Mouse (Mus musculus) thymus, adult 2 months (tissue): Measurements from ENCODE around the gene Dab1.

ENCODE experiments used
- CTCF ChIP-seq: fragments of 200-500 bp; IDR thresholded peaks from 2 replicates; pipeline ENCODE4 v1.5.1; 2012; ENCODE audit warnings: mild to moderate bottlenecking, control low read depth, low read length, moderate library complexity, borderline replicate concordance; ENCODE audit not compliant: control insufficient read depth, poor library complexity, insufficient read depth; ENCODE audit errors: extremely low read depth
- POLR2A ChIP-seq: fragments of 200-500 bp; IDR thresholded peaks from 2 replicates; pipeline ENCODE4 v1.6.1; 2012; ENCODE audit warnings: mild to moderate bottlenecking, low read length, control low read depth, moderate library complexity; ENCODE audit not compliant: control insufficient read depth, poor library complexity, insufficient read depth; ENCODE audit errors: extremely low read depth

GRCm38 (mm10) chr4:104067748-104068147 lies 448.6 kb downstream of the Dab1 start:
- TF ChIP-seq POLR2A (no peak), CTCF (no peak)
